26 mouse cellular contexts compared by ENCODE assay signal in the genomic region with DNA sequence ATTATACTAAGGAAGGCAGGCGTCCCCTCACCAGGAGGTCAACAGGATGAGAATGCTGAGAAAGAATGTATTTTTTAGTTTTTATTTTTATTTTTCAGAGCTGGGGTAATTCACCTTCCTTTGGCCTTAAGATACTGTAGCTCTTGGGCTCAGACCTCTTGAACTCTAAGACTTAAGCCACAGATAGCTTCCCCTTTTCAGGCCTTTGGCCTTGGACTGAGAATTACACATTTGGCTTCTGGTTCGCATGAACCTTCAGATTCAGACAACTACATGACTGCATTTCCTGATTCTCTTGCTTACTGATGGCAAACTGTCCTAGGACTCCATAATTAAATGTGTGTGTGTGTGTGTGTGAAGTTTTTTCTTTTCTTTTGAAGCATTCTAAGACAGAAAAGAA. TPM values are rescaled to one million over a fixed set of nuclear protein-coding genes. Genes with fewer than 3 reads are reported as not detected.
"Had no signal": no experiment of that assay in that cellular context is flagged by ENCODE, and none has a peak within 500 bp of the region (broad histone marks: within the 10 kb centered on the region; RNA-seq: fewer than 3 reads in every experiment).

No protein-coding gene starts in this region.

- H3K27me3 ChIP-seq: heart, embryonic 13.5 days; heart, embryonic 15.5 days; hindbrain, embryonic 13.5 days; hindbrain, embryonic 15.5 days; limb, embryonic 12.5 days; liver, embryonic 13.5 days; liver, embryonic 15.5 days had no signal

- H3K4me2 ChIP-seq: heart, embryonic 11.5 days; heart, embryonic 13.5 days; heart, embryonic 15.5 days; hindbrain, embryonic 13.5 days; hindbrain, embryonic 15.5 days; limb, embryonic 12.5 days; liver, embryonic 11.5 days; liver, embryonic 13.5 days; liver, embryonic 15.5 days had no signal

- H3K4me3 ChIP-seq: heart, embryonic 13.5 days; heart, embryonic 15.5 days; hindbrain, embryonic 13.5 days; hindbrain, embryonic 15.5 days; layer of hippocampus, adult 2 months; left cerebral cortex, adult 2 months; limb, embryonic 10.5 days; limb, embryonic 12.5 days; liver, embryonic 13.5 days; liver, embryonic 15.5 days had no signal

- H3K9ac ChIP-seq: heart, embryonic 13.5 days; heart, embryonic 15.5 days; hindbrain, embryonic 13.5 days; hindbrain, embryonic 15.5 days; limb, embryonic 12.5 days; liver, embryonic 13.5 days; liver, embryonic 15.5 days had no signal

- ATAC-seq: hindbrain, postnatal 0 days; intestine, embryonic 16.5 days had no signal

- H3K4me1 ChIP-seq: heart, embryonic 13.5 days; heart, embryonic 15.5 days; hindbrain, embryonic 13.5 days; hindbrain, embryonic 15.5 days; limb, embryonic 10.5 days; limb, embryonic 12.5 days had no signal

- H3K9me3 ChIP-seq: heart, embryonic 13.5 days; heart, embryonic 15.5 days; hindbrain, embryonic 13.5 days; hindbrain, embryonic 15.5 days; limb, embryonic 10.5 days; limb, embryonic 12.5 days; liver, embryonic 13.5 days; liver, embryonic 15.5 days had no signal

- H3K27ac ChIP-seq: heart, embryonic 13.5 days; heart, embryonic 15.5 days; hindbrain, embryonic 13.5 days; hindbrain, embryonic 15.5 days; hindbrain, postnatal 0 days; layer of hippocampus, adult 2 months; left cerebral cortex, adult 2 months; limb, embryonic 10.5 days; limb, embryonic 12.5 days; liver, embryonic 13.5 days; liver, embryonic 15.5 days had no signal

- H3K36me3 ChIP-seq: heart, embryonic 13.5 days; heart, embryonic 15.5 days; hindbrain, embryonic 13.5 days; hindbrain, embryonic 15.5 days; limb, embryonic 10.5 days; limb, embryonic 12.5 days; liver, embryonic 13.5 days; liver, embryonic 15.5 days had no signal

- DNase-seq: gastrocnemius, postnatal 10 days; gastrocnemius, postnatal 25 days; heart, adult 18-20 months; heart, postnatal 14 days; heart, postnatal 4 days; kidney, adult 11 months; kidney, adult 2 months; kidney, adult 9 months; kidney, postnatal 10 days; kidney, postnatal 25 days; kidney, postnatal 4 days; liver; liver, embryonic 13.5 days had no signal

RNA-seq across cellular contexts. Expression of a gene that starts 14.9 kb away (rescaled TPM):
- total RNA-seq: hindbrain, postnatal 0 days had no signal
